Mouse (Mus musculus) forebrain, embryonic 13.5 days (tissue): ENCODE results near the gene Mtfp1. TPM values are rescaled to one million over a fixed set of nuclear protein-coding genes. Genes with fewer than 3 reads are reported as not detected.
"Not testable (repeated sequence)": the region's sequence is repeated elsewhere in the genome, so short reads cannot be mapped to it uniquely, and the experiment has no call there.

Experiments
- ATAC-seq: fragments of 200-750 bp; cut with Nextera tagmentation; 2 replicates; pipeline ENCODE4 v1.8.0; 2017
- H3K27ac ChIP-seq: fragments of 300-500 bp; sonication (generic); 2 replicates; pipeline ENCODE4 v1.5.1; 2015; ENCODE audit warnings: inconsistent platforms, mild to moderate bottlenecking, moderate library complexity
- H3K27me3 ChIP-seq: fragments of 300-500 bp; sonication (generic); 2 replicates; pipeline ENCODE4 v1.6.1; 2015; ENCODE audit warnings: mild to moderate bottlenecking, inconsistent platforms
- H3K36me3 ChIP-seq: fragments of 300-500 bp; sonication (generic); 2 replicates; pipeline ENCODE4 v1.6.1; 2015; ENCODE audit warnings: mild to moderate bottlenecking, inconsistent platforms; ENCODE audit not compliant: poor library complexity, severe bottlenecking
- H3K4me1 ChIP-seq: fragments of 300-500 bp; sonication (generic); 2 replicates; pipeline ENCODE4 v1.6.1; 2015; ENCODE audit warnings: inconsistent platforms
- H3K4me2 ChIP-seq: fragments of 300-500 bp; sonication (generic); 2 replicates; pipeline ENCODE4 v1.6.1; 2015; ENCODE audit warnings: inconsistent platforms, mild to moderate bottlenecking, moderate library complexity
- H3K4me3 ChIP-seq: fragments of 300-500 bp; sonication (generic); 2 replicates; pipeline ENCODE4 v1.5.1; 2015; ENCODE audit warnings: mild to moderate bottlenecking, inconsistent platforms
- H3K9ac ChIP-seq: fragments of 300-500 bp; sonication (generic); 2 replicates; pipeline ENCODE4 v1.6.1; 2015; ENCODE audit warnings: mild to moderate bottlenecking, inconsistent platforms
- H3K9me3 ChIP-seq: fragments of 300-500 bp; sonication (generic); replicated peaks from 2 replicates; pipeline ENCODE4 v1.6.1; 2016; ENCODE audit warnings: inconsistent platforms
- WGBS: fragments of 180-500 bp; shearing (Covaris S2); methylation state at CpG from one replicate; pipeline ENCODE4 v1.1.7; 2015; 5-methylcytosine and 5-hydroxymethylcytosine counted together
- polyA plus RNA-seq: library from polyadenylated mRNA; unstranded; fragments of >200 nt; fragmentation: Nextera tagmentation; extraction: Ambion mirVana; gene quantifications from 2 replicates; pipeline ENCODE4 v1.2.1, GENCODE M21; 2015

Mtfp1 gene
- polyA plus RNA-seq, 1 experiment from 2014 or later = 7.0 TPM

- WGBS = 86% methylated on average over 6 of the region's 6 CpGs
- Histone ChIP-seq H3K4me3 (no peak overlapping the region), H3K27me3 (peaks cover 7% of the 10 kb centered on the region), H3K9ac (no peak overlapping the region), H3K4me1 (peaks cover 15% of the 10 kb centered on the region), H3K4me2 (no peak overlapping the region), H3K27ac (no peak overlapping the region), H3K9me3 (no peaks in the 10 kb centered on the region), H3K36me3 (no peaks in the 10 kb centered on the region)
- ATAC-seq = no peak
These were observed 17.6 kb upstream of the Mtfp1 start for GRCm38 (mm10) chr11:4112861-4113260.

- no peak overlapping the region for H3K27ac ChIP-seq
- H3K9ac ChIP-seq = no peak overlapping the region
- H3K4me3 ChIP-seq = no peak overlapping the region
- H3K4me2 ChIP-seq = no peak overlapping the region
- no peaks in the 10 kb centered on the region for H3K9me3 ChIP-seq
- no peak for ATAC-seq
- no peaks in the 10 kb centered on the region for H3K27me3 ChIP-seq
- H3K4me1 ChIP-seq = peaks cover 8% of the 10 kb centered on the region; the same call in 1 of the 2 replicates
- H3K36me3 ChIP-seq = no peaks in the 10 kb centered on the region
- 90% methylated on average over 4 of the region's 4 CpGs for WGBS
These were observed 16.8 kb upstream of the Mtfp1 start for GRCm38 (mm10) chr11:4112033-4112432.

DNA sequence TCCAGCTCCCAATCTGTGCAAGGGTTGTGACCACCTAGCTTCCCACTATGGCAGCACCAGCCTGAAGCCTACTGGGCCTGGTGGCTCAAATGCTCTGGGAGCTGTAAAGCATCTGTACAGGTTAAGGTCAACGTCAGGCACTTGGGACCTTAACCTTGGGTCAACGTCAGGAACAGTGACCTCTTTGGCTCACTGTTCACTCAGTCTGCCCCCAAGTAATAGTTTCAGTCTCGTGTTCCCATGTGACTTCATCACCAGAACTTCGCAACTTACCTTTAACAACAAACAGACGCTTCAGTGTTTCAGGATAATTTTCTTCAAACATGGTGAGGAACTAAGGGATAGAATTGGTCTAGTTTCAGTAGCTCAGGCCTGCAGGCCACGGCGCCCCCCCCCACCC, 13.4 kb upstream of the Mtfp1 start:
- H3K9me3 ChIP-seq = no peaks in the 10 kb centered on the region
- H3K27ac ChIP-seq = no peak overlapping the region
- H3K9ac ChIP-seq = no peak overlapping the region
- no peaks in the 10 kb centered on the region for H3K27me3 ChIP-seq
- no peaks in the 10 kb centered on the region for H3K4me1 ChIP-seq
- H3K36me3 ChIP-seq = no peaks in the 10 kb centered on the region
- no peak overlapping the region for H3K4me2 ChIP-seq
- no peak for ATAC-seq
- WGBS = 87% methylated on average over 7 of the region's 7 CpGs
- H3K4me3 ChIP-seq = no peak overlapping the region

- H3K9ac ChIP-seq, H3K9me3 ChIP-seq, H3K27ac ChIP-seq, H3K27me3 ChIP-seq, H3K4me2 ChIP-seq, ATAC-seq, H3K4me3 ChIP-seq, H3K4me1 ChIP-seq, H3K36me3 ChIP-seq: not testable (repeated sequence)
- WGBS = 94% methylated on average over 6 of the region's 6 CpGs
These were observed 12.7 kb upstream of the Mtfp1 start for GRCm38 (mm10) chr11:4107901-4108300.

DNA sequence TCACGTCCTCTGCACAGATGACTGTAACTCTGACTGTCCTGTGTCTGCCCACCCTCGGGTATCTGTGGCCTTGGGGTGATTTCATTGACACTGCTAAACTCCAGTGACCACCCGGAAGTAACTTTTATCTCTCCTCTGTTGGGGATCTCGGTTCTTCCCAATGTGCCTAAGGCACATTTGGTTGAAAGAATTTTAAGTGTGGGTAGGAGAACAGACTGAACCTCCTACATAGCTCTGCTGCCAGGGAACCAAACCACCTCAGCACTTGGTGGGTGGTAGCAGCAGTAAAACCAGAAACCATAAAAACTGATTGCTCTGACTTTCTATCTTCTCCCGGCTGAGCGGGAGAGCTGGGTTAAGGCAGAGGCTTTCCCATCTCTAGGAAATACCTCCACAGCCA, 10.2 kb upstream of the Mtfp1 start:
- no peak for ATAC-seq
- WGBS = 78% methylated on average over 6 of the region's 6 CpGs
- H3K36me3 ChIP-seq = no peaks in the 10 kb centered on the region
- H3K27ac ChIP-seq = no peak overlapping the region
- H3K4me1 ChIP-seq = no peaks in the 10 kb centered on the region
- H3K27me3 ChIP-seq = no peaks in the 10 kb centered on the region
- no peak overlapping the region for H3K9ac ChIP-seq
- no peak overlapping the region for H3K4me3 ChIP-seq
- H3K4me2 ChIP-seq = no peak overlapping the region
- no peaks in the 10 kb centered on the region for H3K9me3 ChIP-seq

- no peak overlapping the region for H3K4me2 ChIP-seq
- no peaks in the 10 kb centered on the region for H3K9me3 ChIP-seq
- no peak overlapping the region for H3K27ac ChIP-seq
- no peak overlapping the region for H3K4me3 ChIP-seq
- no peak overlapping the region for H3K9ac ChIP-seq
- H3K4me1 ChIP-seq = no peaks in the 10 kb centered on the region
- ATAC-seq = no peak
- WGBS = 85% methylated on average over 5 of the region's 5 CpGs
- no peaks in the 10 kb centered on the region for H3K27me3 ChIP-seq
- no peaks in the 10 kb centered on the region for H3K36me3 ChIP-seq
These were observed 9.7 kb upstream of the Mtfp1 start for GRCm38 (mm10) chr11:4104989-4105388.

GRCm38 (mm10) chr11:4103522-4103921, 8.3 kb upstream of the Mtfp1 start:
- H3K27ac ChIP-seq = no peak overlapping the region
- WGBS = 85% methylated on average over 14 of the region's 14 CpGs
- H3K36me3 ChIP-seq = no peaks in the 10 kb centered on the region
- no peak for ATAC-seq
- no peaks in the 10 kb centered on the region for H3K9me3 ChIP-seq
- H3K9ac ChIP-seq = no peak overlapping the region
- H3K4me3 ChIP-seq = no peak overlapping the region
- no peaks in the 10 kb centered on the region for H3K4me1 ChIP-seq
- no peaks in the 10 kb centered on the region for H3K27me3 ChIP-seq
- no peak overlapping the region for H3K4me2 ChIP-seq

DNA sequence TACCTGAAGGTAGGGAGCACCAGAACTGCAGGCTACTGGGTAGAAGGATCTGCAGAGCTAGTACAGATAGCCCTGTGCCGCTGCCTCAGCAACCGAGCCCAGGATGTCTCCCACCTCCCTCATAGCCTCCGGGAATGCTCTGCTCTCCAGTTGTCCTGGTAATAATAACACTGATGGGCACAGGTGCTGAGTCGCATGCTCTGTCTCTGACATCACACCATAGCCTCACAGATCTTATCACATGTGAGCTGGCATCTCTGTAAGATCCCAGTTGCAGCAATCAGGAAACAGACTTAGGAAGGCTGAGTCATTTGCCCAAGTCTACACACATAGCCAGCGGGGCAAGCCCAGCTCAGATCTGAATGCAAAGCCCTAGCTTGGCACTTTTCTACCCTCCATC, 6.6 kb upstream of the Mtfp1 start:
- H3K9me3 ChIP-seq = no peaks in the 10 kb centered on the region
- ATAC-seq = no peak
- H3K4me1 ChIP-seq = peaks cover 7% of the 10 kb centered on the region
- H3K4me3 ChIP-seq = no peak overlapping the region
- H3K27ac ChIP-seq = no peak overlapping the region
- H3K9ac ChIP-seq = no peak overlapping the region
- no peaks in the 10 kb centered on the region for H3K27me3 ChIP-seq
- no peaks in the 10 kb centered on the region for H3K36me3 ChIP-seq
- H3K4me2 ChIP-seq = no peak overlapping the region
- whole genome bisulfite sequencing = 90% methylated on average over 5 of the region's 5 CpGs

GRCm38 (mm10) chr11:4099447-4099846, 4.2 kb upstream of the Mtfp1 start:
- no peaks in the 10 kb centered on the region for H3K9me3 ChIP-seq
- ATAC-seq = no peak
- H3K27me3 ChIP-seq = no peaks in the 10 kb centered on the region
- peaks cover 24% of the 10 kb centered on the region for H3K4me1 ChIP-seq
- no peak overlapping the region for H3K27ac ChIP-seq
- 63% methylated on average over 3 of the region's 3 CpGs for WGBS
- no peak overlapping the region for H3K4me3 ChIP-seq
- H3K4me2 ChIP-seq = no peak overlapping the region
- no peaks in the 10 kb centered on the region for H3K36me3 ChIP-seq
- 0 out of 2 replicates have a peak overlapping the region, but pooled peaks have one; percentile 8 for H3K9ac ChIP-seq

GRCm38 (mm10) chr11:4098816-4099215, 3.6 kb upstream of the Mtfp1 start:
- Histone ChIP-seq H3K36me3 (no peaks in the 10 kb centered on the region), H3K4me2 (no peak overlapping the region), H3K27ac (no peak overlapping the region), H3K9ac (no peak overlapping the region), H3K4me1 (peaks cover 29% of the 10 kb centered on the region), H3K27me3 (no peaks in the 10 kb centered on the region), H3K9me3 (no peaks in the 10 kb centered on the region), H3K4me3 (no peak overlapping the region)
- WGBS = 74% methylated on average over 7 of the region's 7 CpGs
- ATAC-seq = no peak

DNA sequence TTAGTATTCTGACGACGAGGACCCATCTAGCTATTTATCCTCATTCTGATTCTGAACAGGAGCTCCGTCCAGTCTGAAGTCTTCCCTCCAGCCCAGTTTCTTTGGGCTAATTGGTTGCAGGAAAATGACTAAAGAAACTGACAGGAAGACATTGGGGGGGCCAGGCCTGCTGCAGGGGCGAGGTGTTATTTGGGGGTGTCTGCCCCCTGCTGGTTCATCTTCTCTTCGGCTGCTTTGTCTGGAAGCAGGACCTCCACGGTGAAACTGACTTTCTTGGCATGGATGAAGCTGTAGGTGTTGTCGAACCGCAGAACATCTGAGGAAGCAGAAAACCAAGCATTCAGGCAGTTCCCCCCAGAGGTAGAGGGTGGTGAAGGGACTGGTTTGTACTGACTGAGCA, 2.9 kb upstream of the Mtfp1 start:
- Histone ChIP-seq H3K36me3 (no peaks in the 10 kb centered on the region), H3K9ac (no peak overlapping the region), H3K27ac (no peak overlapping the region), H3K4me2 (no peak overlapping the region), H3K4me1 (peaks cover 29% of the 10 kb centered on the region), H3K9me3 (no peaks in the 10 kb centered on the region), H3K4me3 (no peak overlapping the region), H3K27me3 (no peaks in the 10 kb centered on the region)
- ATAC-seq = no peak
- WGBS = 64% methylated on average over 8 of the region's 8 CpGs

DNA sequence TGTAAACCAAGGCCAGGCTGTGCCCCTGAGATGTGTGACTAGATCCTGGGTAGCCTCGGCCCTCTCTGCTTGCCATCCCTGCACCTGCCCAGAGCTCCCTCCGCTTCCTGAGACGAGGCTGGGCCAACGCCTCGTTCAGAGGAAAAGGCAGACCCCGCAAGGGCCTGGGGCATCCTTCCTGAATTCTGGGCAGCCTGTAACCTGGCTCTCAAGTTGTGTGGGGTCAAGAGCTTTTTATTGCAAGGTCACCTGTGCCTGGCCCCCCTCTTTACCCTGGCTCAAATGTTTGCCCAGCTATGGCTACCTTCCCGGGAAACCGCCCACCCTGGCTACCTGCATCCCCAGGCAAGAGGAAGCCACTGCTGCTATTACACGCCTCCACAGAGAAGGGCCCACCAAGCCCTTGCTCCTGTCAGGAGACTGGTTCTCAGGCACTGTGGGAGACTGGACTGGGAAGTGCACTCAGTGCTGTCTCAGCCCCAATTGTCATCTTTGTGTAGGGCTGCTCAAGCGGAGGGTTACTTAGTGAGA, 1.9 kb upstream of the Mtfp1 start:
- Histone ChIP-seq H3K4me3 (peak overlapping the region; percentile 53), H3K27ac (peak overlapping the region; percentile 79), H3K4me1 (peaks cover 29% of the 10 kb centered on the region), H3K9ac (peak overlapping the region; percentile 80), H3K36me3 (no peaks in the 10 kb centered on the region), H3K9me3 (no peaks in the 10 kb centered on the region), H3K4me2 (peak overlapping the region; percentile 82), H3K27me3 (no peaks in the 10 kb centered on the region)
- 17% methylated on average over 10 of the region's 10 CpGs for WGBS
- peak; percentile 52 for ATAC-seq
